Mouse (Mus musculus): ENCODE results near the gene Rabl3. TPM values are rescaled to one million over a fixed set of nuclear protein-coding genes. Genes with fewer than 3 reads are reported as not detected.

Gene Rabl3
- polyA plus RNA-seq, 1 experiment from 2014 or later, result 12.8 TPM

DNA sequence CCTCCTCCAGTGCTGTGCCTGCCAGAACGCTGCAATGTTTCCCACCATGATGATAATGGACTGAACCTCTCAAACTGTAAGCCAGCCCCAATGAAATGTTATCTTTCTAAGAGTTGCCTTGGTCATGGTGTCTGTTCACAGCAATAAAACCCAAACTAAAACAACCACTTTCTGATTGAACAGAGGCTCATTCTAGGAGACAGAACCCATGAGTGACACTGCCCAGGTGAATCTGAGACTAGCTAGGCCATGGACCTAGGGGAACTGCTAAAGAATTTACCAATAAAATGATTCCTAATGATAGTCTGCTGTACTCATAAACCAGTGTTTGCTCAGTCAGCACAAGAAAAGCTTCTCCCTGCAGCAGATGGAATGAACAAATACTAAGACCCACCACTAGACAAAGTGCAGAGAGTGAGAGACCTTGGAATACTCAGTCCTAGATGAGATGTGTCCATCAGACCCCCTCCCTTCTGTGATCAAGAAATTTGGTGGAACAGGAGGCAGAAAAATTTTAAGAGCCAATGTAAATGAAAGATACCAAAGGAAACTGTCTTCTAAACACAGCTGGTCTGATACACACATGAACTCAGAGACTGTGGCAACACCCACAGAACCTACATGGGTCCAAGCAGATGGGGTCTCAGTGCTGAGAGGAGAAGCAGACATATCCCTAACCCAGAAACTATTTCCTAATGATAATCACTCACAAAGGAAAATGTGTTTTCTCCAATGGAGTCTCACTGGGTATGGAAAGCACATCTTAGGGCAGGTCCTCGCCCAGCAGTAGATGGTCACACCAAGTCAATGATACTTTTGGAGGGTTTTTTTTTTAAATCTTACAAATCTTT lies 19.3 kb upstream of the Rabl3 start:
- Histone ChIP-seq H3K4me2 (no peak overlapping the region), H3K9me3 (replicated peaks) (peaks cover 4% of the 10 kb centered on the region; the same call in 1 of the 2 replicates), H3K9ac (no peak overlapping the region), H3K27me3 (no peaks in the 10 kb centered on the region), H3K4me1 (replicated peaks) (no peaks in the 10 kb centered on the region), H3K27ac (replicated peaks) (no peak overlapping the region), H3K36me3 (replicated peaks) (peaks cover 54% of the 10 kb centered on the region), H3K4me3 (replicated peaks) (no peak overlapping the region)
- no peak for ATAC-seq (ENCODE audit: insufficient read depth)
- WGBS (ENCODE audit: insufficient replicate concordance), result 62% methylated on average over 2 of the region's 2 CpGs

DNA sequence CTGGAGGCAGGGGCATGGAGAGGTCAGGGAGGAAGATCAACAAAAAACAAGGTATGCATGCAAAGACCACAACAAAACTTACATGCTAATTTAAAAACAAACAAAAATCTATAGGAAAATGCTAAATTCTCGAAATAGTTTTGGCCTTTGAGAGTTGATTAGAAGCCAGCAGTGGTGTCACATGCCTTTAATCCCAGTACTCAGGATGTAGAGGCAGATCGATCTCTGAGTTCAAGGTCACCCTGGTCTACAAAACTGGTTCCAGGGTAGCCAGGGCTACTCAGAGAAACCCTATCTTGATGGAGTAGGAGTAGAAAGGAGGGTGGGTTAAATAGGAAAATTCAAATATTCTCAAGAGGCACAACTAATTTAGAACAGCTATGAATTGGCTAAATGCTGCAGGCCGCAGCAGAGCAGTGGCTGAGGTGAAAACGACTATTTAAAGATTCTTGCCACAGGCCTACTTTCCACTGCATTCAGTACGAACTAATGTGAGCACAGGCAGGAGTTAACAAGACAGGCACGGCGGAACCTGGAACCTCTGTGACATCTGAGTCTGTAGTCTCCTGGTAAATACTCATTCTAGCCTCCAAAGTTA lies 17.5 kb upstream of the Rabl3 start:
- ATAC-seq (ENCODE audit: insufficient read depth), result no peak
- H3K9ac ChIP-seq, result no peak overlapping the region
- H3K4me1 ChIP-seq (replicated peaks), result no peaks in the 10 kb centered on the region
- H3K27me3 ChIP-seq, result no peaks in the 10 kb centered on the region
- peaks cover 4% of the 10 kb centered on the region; the same call in 1 of the 2 replicates for H3K9me3 ChIP-seq (replicated peaks)
- H3K27ac ChIP-seq (replicated peaks), result no peak overlapping the region
- H3K4me3 ChIP-seq (replicated peaks), result no peak overlapping the region
- WGBS (ENCODE audit: insufficient replicate concordance), result 76% methylated on average over 7 of the region's 7 CpGs
- peaks cover 54% of the 10 kb centered on the region for H3K36me3 ChIP-seq (replicated peaks)
- no peak overlapping the region for H3K4me2 ChIP-seq

DNA sequence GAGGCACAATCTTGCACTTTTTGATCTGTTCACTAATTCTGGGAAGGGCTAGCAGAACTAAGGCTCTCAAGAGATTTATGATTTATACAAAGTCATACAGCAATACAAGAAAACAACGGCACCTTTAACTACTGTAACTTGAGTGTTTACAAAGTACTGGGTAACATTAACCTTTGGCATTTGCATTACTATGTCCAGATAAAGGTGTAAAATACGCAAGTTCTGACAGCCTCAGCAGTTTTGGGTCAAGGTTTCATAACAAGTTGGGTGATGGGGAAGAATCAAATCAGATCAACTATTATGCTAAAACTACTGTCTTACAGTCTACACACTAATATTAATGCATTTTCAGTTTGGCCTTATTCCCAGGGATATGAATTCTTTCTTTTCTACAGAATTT lies 14.6 kb upstream of the Rabl3 start:
- H3K4me1 ChIP-seq (replicated peaks), result no peaks in the 10 kb centered on the region
- no peak overlapping the region for H3K4me3 ChIP-seq (replicated peaks)
- no peak for ATAC-seq (ENCODE audit: insufficient read depth)
- H3K27me3 ChIP-seq, result no peaks in the 10 kb centered on the region
- peaks cover 44% of the 10 kb centered on the region for H3K36me3 ChIP-seq (replicated peaks)
- H3K9me3 ChIP-seq (replicated peaks), result peaks cover 4% of the 10 kb centered on the region; the same call in 1 of the 2 replicates
- WGBS (ENCODE audit: insufficient replicate concordance), result 76% methylated on average over 2 of the region's 2 CpGs
- H3K27ac ChIP-seq (replicated peaks), result no peak overlapping the region
- no peak overlapping the region for H3K4me2 ChIP-seq
- H3K9ac ChIP-seq, result no peak overlapping the region

DNA sequence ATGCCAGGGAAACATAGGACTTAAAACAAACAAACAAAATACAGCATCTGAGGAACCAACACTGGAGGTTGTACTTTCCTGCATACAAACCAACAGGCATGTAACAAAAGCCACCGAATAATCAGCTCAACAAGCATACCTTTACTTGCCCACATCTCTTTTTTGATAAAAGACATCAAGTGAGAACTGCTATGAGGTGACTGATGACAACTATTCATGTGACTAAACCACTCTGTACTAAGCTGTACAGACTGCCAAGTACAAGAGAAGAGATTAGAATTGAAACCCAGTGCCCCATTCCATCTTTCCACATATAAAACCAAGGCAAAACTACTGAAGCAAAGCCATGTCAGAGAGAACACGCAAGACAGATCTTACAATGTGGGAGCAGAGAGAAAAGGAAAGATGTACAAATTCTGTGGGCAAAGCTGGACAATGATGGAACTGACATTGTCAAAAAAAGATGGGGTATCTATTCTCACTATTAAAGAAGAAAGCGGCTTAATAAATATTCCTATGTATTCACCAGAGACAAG lies 12.9 kb upstream of the Rabl3 start:
- H3K27me3 ChIP-seq, result no peaks in the 10 kb centered on the region
- no peak overlapping the region for H3K4me2 ChIP-seq
- no peak for ATAC-seq (ENCODE audit: insufficient read depth)
- no peak overlapping the region for H3K4me3 ChIP-seq (replicated peaks)
- no peak overlapping the region for H3K9ac ChIP-seq
- H3K4me1 ChIP-seq (replicated peaks), result no peaks in the 10 kb centered on the region
- WGBS (ENCODE audit: insufficient replicate concordance), result 62% methylated on average over 3 of the region's 3 CpGs
- peaks cover 4% of the 10 kb centered on the region; the same call in 1 of the 2 replicates for H3K9me3 ChIP-seq (replicated peaks)
- peaks cover 30% of the 10 kb centered on the region for H3K36me3 ChIP-seq (replicated peaks)
- H3K27ac ChIP-seq (replicated peaks), result no peak overlapping the region

DNA sequence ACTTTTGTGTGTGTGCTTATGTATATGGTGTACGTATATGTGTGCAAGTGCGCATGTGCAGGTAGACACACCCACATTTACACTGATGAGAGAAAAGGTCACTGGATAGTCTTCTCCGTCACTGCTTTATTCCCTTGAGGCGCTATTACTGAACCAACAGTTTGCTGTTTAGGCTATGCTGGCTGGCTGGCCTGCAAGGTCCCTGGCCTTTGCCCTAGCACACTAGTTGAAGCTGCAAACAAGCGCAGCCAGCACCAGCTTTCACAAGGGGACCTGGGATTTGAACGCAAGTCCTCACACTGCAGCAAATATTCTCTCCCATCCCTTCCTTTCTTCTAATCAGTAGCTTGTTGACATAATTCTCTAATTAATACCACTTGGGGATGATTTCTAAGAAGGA lies 9.5 kb upstream of the Rabl3 start:
- Histone ChIP-seq H3K27me3 (no peaks in the 10 kb centered on the region), H3K4me1 (replicated peaks) (peaks cover 15% of the 10 kb centered on the region), H3K4me2 (no peak overlapping the region), H3K9me3 (replicated peaks) (no peaks in the 10 kb centered on the region), H3K9ac (no peak overlapping the region), H3K36me3 (replicated peaks) (peaks cover 1% of the 10 kb centered on the region; the same call in 1 of the 2 replicates), H3K4me3 (replicated peaks) (no peak overlapping the region), H3K27ac (replicated peaks) (no peak overlapping the region)
- WGBS (ENCODE audit: insufficient replicate concordance), result 82% methylated on average over 6 of the region's 6 CpGs
- ATAC-seq (ENCODE audit: insufficient read depth), result no peak

DNA sequence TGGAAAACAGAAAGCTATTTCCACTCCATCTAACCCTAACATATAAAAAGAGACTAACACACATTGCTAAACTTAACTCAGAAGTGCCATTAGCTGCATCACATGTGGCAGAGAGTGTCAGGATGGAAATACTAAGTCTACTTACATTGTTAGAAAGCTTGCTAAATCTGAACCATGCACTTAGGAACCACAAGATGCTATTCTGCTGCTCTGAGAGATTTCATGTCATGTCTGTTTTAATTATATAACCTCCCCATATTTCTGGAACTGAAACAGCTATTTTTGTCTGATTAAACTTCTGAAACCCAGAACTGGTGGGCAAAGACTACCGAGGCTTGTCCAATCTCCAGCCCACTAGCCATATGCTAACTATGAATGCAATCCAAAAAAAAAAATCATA lies 7.6 kb upstream of the Rabl3 start:
- Histone ChIP-seq H3K9ac (no peak overlapping the region), H3K36me3 (replicated peaks) (peaks cover 6% of the 10 kb centered on the region; the same call in 1 of the 2 replicates), H3K4me2 (no peak overlapping the region), H3K4me1 (replicated peaks) (peaks cover 15% of the 10 kb centered on the region), H3K27me3 (no peaks in the 10 kb centered on the region), H3K9me3 (replicated peaks) (no peaks in the 10 kb centered on the region), H3K27ac (replicated peaks) (no peak overlapping the region), H3K4me3 (replicated peaks) (no peak overlapping the region)
- ATAC-seq (ENCODE audit: insufficient read depth), result no peak
- 70% methylated on average over 1 of the region's 1 CpGs for WGBS (ENCODE audit: insufficient replicate concordance)

DNA sequence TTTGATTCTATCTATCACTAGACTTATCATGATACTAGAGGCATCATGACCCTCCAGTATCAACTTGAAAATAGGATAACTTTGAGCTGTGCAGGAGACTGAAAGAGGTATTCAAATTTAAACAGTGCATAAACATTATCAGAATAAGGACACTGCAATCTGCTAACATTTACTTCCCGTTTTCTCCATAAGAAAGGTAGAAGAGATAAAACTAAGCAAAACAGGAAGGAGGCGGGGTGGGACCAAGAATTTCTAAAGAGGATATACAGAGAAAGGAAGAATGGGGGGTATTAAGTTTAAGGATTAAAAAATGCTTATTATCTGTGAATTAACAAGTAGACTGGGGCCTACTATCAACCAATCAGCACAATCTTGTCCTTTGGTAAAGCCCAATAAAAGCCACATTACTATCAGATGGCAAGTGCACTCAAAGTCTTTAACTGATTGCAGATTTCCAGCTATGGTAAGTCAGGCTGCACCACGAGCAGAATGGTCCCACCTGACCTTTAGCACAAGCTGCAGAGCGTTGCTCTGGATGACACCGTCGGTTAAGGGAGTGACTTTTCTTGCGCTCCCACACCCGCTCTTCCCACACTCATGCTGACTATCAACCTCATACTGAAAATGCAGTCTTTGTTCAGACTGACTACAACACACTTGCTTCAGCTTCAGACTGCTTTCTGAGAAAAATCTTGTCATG lies 6.2 kb upstream of the Rabl3 start:
- H3K27ac ChIP-seq (replicated peaks), result no peak overlapping the region
- 35% methylated on average over 8 of the region's 8 CpGs for WGBS (ENCODE audit: insufficient replicate concordance)
- H3K4me1 ChIP-seq (replicated peaks), result peaks cover 21% of the 10 kb centered on the region
- no peaks in the 10 kb centered on the region for H3K27me3 ChIP-seq
- H3K4me3 ChIP-seq (replicated peaks), result no peak overlapping the region
- H3K36me3 ChIP-seq (replicated peaks), result peaks cover 6% of the 10 kb centered on the region; the same call in 1 of the 2 replicates
- no peak for ATAC-seq (ENCODE audit: insufficient read depth)
- no peak overlapping the region for H3K4me2 ChIP-seq
- H3K9ac ChIP-seq, result no peak overlapping the region
- no peaks in the 10 kb centered on the region for H3K9me3 ChIP-seq (replicated peaks)

DNA sequence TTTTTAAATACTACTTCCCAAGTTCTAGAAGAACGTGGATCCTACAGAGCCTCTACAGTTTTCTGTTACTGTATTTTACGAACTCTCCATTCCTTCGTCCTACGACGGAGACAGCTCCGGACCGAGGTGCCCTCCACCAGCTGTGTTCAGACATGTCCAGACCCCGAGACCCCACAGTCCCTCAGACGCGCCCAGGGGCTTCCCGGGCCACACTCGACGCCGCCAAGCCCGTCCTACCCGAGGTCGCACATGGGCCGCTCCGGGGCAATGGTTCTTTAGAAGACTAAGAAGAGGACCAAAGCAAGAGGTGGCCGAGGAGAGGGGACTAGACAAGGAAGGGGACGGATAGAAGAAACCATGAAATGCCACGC lies 460 bp upstream of the Rabl3 start:
- WGBS (ENCODE audit: insufficient replicate concordance), result under 1% methylated on average over 22 of the region's 22 CpGs
- peak overlapping the region; percentile 81 for H3K4me3 ChIP-seq (replicated peaks)
- no peaks in the 10 kb centered on the region for H3K9me3 ChIP-seq (replicated peaks)
- peak; percentile 29 for ATAC-seq (ENCODE audit: insufficient read depth)
- peak overlapping the region; percentile 64 for H3K27ac ChIP-seq (replicated peaks)
- H3K4me2 ChIP-seq, result peak overlapping the region; percentile 94
- H3K36me3 ChIP-seq (replicated peaks), result peaks cover 12% of the 10 kb centered on the region
- peak overlapping the region; percentile 83 for H3K9ac ChIP-seq
- H3K27me3 ChIP-seq, result no peaks in the 10 kb centered on the region
- H3K4me1 ChIP-seq (replicated peaks), result peaks cover 23% of the 10 kb centered on the region

DNA sequence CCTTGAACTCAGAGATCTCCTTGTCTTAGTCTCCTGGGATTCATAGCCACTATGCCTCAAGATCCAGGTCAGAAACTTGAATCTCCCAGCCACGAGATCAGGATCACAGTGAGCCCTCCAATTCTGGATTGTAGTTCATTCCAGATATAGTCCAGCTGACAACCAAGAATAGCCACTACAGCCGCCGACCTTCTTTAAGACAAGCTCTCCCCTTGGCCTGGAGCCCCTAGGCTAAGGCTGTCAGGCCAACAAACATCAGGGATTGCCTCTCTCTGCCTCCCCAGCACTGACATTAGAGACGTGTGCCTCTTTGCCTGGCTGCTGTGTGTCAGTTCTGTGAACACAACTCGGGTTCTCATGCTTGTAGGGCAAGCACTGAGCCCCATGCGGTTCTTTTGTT lies 1.1 kb downstream of the Rabl3 start:
- Histone ChIP-seq H3K27me3 (no peaks in the 10 kb centered on the region), H3K4me1 (replicated peaks) (peaks cover 20% of the 10 kb centered on the region), H3K9me3 (replicated peaks) (no peaks in the 10 kb centered on the region), H3K4me2 (peak overlapping the region; percentile 94), H3K36me3 (replicated peaks) (peaks cover 6% of the 10 kb centered on the region; the same call in 1 of the 2 replicates), H3K4me3 (replicated peaks) (peak overlapping the region; percentile 81), H3K27ac (replicated peaks) (no peak overlapping the region), H3K9ac (no peak overlapping the region)
- no peak for ATAC-seq (ENCODE audit: insufficient read depth)
- WGBS (ENCODE audit: insufficient replicate concordance), result 73% methylated on average over 6 of the region's 6 CpGs

DNA sequence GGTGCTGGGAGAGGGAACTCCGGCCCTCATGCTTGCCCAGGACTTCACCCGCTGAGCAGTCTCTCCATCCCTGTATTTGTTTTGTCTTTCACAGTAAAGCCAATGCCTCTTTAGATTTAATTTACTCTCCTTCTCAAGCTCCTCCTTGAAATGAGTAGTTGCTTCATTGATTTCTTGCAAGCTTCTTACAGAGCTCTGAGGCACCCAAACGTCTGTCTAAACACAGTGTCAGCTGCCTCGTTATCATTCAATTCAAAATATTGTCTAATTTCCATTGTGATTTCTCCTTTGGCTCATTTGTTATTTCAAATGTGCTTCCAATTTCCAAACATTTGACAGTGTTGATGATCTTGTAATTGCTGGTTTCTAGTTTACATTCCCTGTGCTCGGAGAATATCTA lies 6.6 kb downstream of the Rabl3 start:
- H3K36me3 ChIP-seq (replicated peaks), result peaks cover 6% of the 10 kb centered on the region; the same call in 1 of the 2 replicates
- H3K9ac ChIP-seq, result no peak overlapping the region
- no peaks in the 10 kb centered on the region for H3K9me3 ChIP-seq (replicated peaks)
- no peak overlapping the region for H3K4me3 ChIP-seq (replicated peaks)
- H3K27me3 ChIP-seq, result no peaks in the 10 kb centered on the region
- 73% methylated on average over 5 of the region's 5 CpGs for WGBS (ENCODE audit: insufficient replicate concordance)
- H3K4me2 ChIP-seq, result no peak overlapping the region
- H3K4me1 ChIP-seq (replicated peaks), result no peaks in the 10 kb centered on the region
- ATAC-seq (ENCODE audit: insufficient read depth), result no peak
- H3K27ac ChIP-seq (replicated peaks), result no peak overlapping the region

GRCm38 (mm10) chr16:37550266-37550665 lies 10.6 kb downstream of the Rabl3 start:
- H3K27ac ChIP-seq (replicated peaks), result no peak overlapping the region
- H3K27me3 ChIP-seq, result no peaks in the 10 kb centered on the region
- no peak overlapping the region for H3K4me3 ChIP-seq (replicated peaks)
- WGBS (ENCODE audit: insufficient replicate concordance), result 77% methylated on average over 3 of the region's 3 CpGs
- H3K36me3 ChIP-seq (replicated peaks), result no peaks in the 10 kb centered on the region
- H3K4me1 ChIP-seq (replicated peaks), result no peaks in the 10 kb centered on the region
- no peaks in the 10 kb centered on the region for H3K9me3 ChIP-seq (replicated peaks)
- no peak overlapping the region for H3K4me2 ChIP-seq
- no peak overlapping the region for H3K9ac ChIP-seq
- ATAC-seq (ENCODE audit: insufficient read depth), result no peak
